Mouse (Mus musculus): ENCODE results near the gene Srsf10. TPM values are rescaled to one million over a fixed set of nuclear protein-coding genes. Genes with fewer than 3 reads are reported as not detected.

The Srsf10 gene
- polyA plus RNA-seq, 1 experiment from 2014 or later, result 312 TPM

DNA sequence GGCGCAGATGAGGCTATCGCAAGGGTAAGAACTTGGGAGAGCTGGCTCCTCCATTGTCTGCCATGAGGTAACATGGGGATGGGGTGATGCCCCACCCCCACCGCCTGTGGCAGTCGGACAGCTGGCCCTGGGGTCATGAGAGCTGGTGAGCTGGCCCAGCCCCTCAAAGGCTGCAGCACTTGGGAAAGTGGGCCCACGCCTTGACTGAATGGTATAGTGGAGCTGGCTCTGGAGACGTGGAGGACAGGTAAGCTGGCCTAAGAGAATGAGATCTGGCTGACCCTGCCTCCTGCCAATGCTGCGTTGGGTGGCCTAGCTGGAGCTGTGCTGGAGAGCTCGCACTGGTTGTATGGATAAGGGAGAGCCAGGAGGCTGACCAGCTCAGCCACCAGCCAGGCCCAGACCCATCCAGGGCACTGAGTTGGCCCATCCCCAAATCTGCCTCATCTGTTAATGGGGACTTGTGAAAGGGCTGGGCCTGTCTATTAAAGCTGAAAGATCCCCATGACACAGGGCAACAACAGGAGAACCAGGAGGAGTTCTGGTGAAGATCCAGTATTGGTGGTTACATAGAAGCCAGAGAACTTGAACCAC, 21.3 kb upstream of the Srsf10 start:
- ATAC-seq (ENCODE audit: low FRiP score), result no peak

DNA sequence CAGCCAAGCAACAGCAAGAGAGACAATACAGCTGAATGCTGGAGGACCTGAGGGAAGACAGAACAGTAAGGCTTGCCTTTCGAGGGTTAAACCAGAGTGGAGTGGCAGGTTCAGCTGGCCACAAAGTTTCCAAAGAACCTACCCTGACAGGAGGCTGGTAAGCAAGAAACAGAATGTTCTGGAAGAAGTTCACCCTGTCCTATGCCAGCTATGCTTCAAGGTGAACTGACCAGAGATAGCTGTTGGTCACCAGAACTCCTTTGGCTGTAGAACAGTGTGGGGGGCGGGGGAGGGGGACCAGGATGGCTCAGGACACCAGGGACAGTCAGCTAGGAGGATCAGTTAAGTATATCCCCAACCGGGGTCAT, 16.6 kb upstream of the Srsf10 start:
- H3K9me3 ChIP-seq (replicated peaks), result no peaks in the 10 kb centered on the region
- H3K4me2 ChIP-seq (replicated peaks), result no peak overlapping the region
- no peak overlapping the region for H3K27ac ChIP-seq
- peaks cover 4% of the 10 kb centered on the region; the same call in 1 of the 2 replicates for H3K4me1 ChIP-seq
- H3K36me3 ChIP-seq, result no peaks in the 10 kb centered on the region
- WGBS, result 79% methylated on average over 3 of the region's 3 CpGs
- ATAC-seq (ENCODE audit: low FRiP score), result no peak
- no peak overlapping the region for H3K9ac ChIP-seq
- no peaks in the 10 kb centered on the region for H3K27me3 ChIP-seq
- H3K4me3 ChIP-seq, result no peak overlapping the region

More for the DNA sequence above, 21.3 kb upstream of the Srsf10 start:
- H3K4me2 ChIP-seq (replicated peaks), result no peak overlapping the region
- H3K9ac ChIP-seq, result no peak overlapping the region
- H3K36me3 ChIP-seq, result no peaks in the 10 kb centered on the region
- no peaks in the 10 kb centered on the region for H3K27me3 ChIP-seq
- 78% methylated on average over 8 of the region's 8 CpGs for WGBS
- H3K9me3 ChIP-seq (replicated peaks), result no peaks in the 10 kb centered on the region
- H3K4me3 ChIP-seq, result no peak overlapping the region
- peak overlapping the region; percentile 58; the same call in 1 of the 2 replicates for H3K27ac ChIP-seq
- H3K4me1 ChIP-seq, result peaks cover 11% of the 10 kb centered on the region

GRCm38 (mm10) chr4:135839293-135840011, 16.1 kb upstream of the Srsf10 start:
- Histone ChIP-seq H3K4me2 (replicated peaks) (no peak overlapping the region), H3K36me3 (no peaks in the 10 kb centered on the region), H3K27me3 (no peaks in the 10 kb centered on the region), H3K9me3 (replicated peaks) (no peaks in the 10 kb centered on the region), H3K27ac (no peak overlapping the region), H3K4me3 (no peak overlapping the region), H3K9ac (no peak overlapping the region), H3K4me1 (no peaks in the 10 kb centered on the region)
- ATAC-seq (ENCODE audit: low FRiP score), result no peak
- WGBS, result 87% methylated on average over 21 of the region's 21 CpGs

DNA sequence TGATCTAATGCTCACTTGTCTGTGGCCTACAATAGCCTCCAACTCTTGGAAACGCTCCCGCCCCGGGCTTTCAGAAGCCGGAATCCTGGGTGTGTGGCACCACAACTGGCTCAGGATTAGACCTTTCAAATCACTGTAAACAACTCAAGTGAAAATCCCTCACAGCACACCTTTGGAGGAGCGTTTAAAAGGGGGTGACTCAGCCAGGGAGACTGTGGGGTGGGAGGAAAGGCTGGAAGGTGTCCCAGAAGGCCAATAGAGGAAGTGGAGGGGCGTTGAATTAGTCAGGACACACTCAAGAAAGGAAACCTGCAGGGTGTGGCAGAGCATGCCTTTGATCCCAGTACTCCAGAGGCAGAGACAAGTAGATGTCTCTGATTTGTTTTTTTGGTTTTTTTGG, 11.1 kb upstream of the Srsf10 start:
- no peak overlapping the region for H3K27ac ChIP-seq
- H3K4me3 ChIP-seq, result no peak overlapping the region
- H3K4me2 ChIP-seq (replicated peaks), result no peak overlapping the region
- WGBS, result 89% methylated on average over 6 of the region's 6 CpGs
- H3K9ac ChIP-seq, result no peak overlapping the region
- no peak for ATAC-seq (ENCODE audit: low FRiP score)
- no peaks in the 10 kb centered on the region for H3K27me3 ChIP-seq
- no peaks in the 10 kb centered on the region for H3K9me3 ChIP-seq (replicated peaks)
- H3K36me3 ChIP-seq, result no peaks in the 10 kb centered on the region
- no peaks in the 10 kb centered on the region for H3K4me1 ChIP-seq

DNA sequence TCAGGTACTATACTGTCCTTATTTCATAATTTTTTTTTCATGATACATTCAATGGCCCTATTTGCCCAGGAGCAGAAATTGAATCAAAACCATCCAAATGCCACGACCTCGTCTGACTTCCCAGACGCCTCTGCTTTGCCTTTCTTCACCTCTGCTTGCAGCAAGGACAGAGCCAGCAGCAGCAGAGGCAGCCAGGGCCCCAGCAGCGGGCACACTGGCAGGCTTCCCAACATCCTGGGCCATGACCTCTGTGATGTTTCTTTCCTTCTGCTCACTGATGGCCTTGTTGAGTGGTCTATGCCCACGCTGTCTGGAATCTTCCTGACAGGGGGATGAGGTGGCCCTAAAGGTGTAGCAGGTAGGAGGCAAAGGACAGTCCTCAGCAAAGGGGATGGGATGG, 8.0 kb upstream of the Srsf10 start:
- peaks cover 6% of the 10 kb centered on the region for H3K4me1 ChIP-seq
- H3K4me2 ChIP-seq (replicated peaks), result no peak overlapping the region
- H3K9me3 ChIP-seq (replicated peaks), result no peaks in the 10 kb centered on the region
- 66% methylated on average over 5 of the region's 5 CpGs for WGBS
- no peaks in the 10 kb centered on the region for H3K36me3 ChIP-seq
- ATAC-seq (ENCODE audit: low FRiP score), result no peak
- no peak overlapping the region for H3K9ac ChIP-seq
- H3K4me3 ChIP-seq, result no peak overlapping the region
- H3K27ac ChIP-seq, result no peak overlapping the region
- no peaks in the 10 kb centered on the region for H3K27me3 ChIP-seq

GRCm38 (mm10) chr4:135850411-135851095, 5.0 kb upstream of the Srsf10 start:
- H3K4me3 ChIP-seq, result no peak overlapping the region
- H3K27ac ChIP-seq, result peak overlapping the region; percentile 55
- H3K36me3 ChIP-seq, result no peaks in the 10 kb centered on the region
- H3K9me3 ChIP-seq (replicated peaks), result no peaks in the 10 kb centered on the region
- 40% methylated on average over 13 of the region's 13 CpGs for WGBS
- H3K27me3 ChIP-seq, result no peaks in the 10 kb centered on the region
- no peak for ATAC-seq (ENCODE audit: low FRiP score)
- H3K9ac ChIP-seq, result 0 out of 2 replicates have a peak overlapping the region, but pooled peaks have one; percentile 3
- H3K4me2 ChIP-seq (replicated peaks), result peak overlapping the region; percentile 11
- peaks cover 18% of the 10 kb centered on the region for H3K4me1 ChIP-seq

GRCm38 (mm10) chr4:135851942-135852341, 3.6 kb upstream of the Srsf10 start:
- Histone ChIP-seq H3K4me2 (replicated peaks) (no peak overlapping the region), H3K9ac (no peak overlapping the region), H3K36me3 (no peaks in the 10 kb centered on the region), H3K27ac (no peak overlapping the region), H3K4me1 (peaks cover 18% of the 10 kb centered on the region), H3K27me3 (no peaks in the 10 kb centered on the region), H3K4me3 (no peak overlapping the region), H3K9me3 (replicated peaks) (no peaks in the 10 kb centered on the region)
- no peak for ATAC-seq (ENCODE audit: low FRiP score)
- WGBS, result 89% methylated on average over 9 of the region's 9 CpGs

GRCm38 (mm10) chr4:135853987-135854546, 1.5 kb upstream of the Srsf10 start:
- Histone ChIP-seq H3K9ac (no peak overlapping the region), H3K4me3 (no peak overlapping the region)

GRCm38 (mm10) chr4:135854630-135855029, 917 bp upstream of the Srsf10 start:
- Histone ChIP-seq H3K9me3 (replicated peaks) (no peaks in the 10 kb centered on the region), H3K27me3 (no peaks in the 10 kb centered on the region), H3K27ac (peak overlapping the region; percentile 99), H3K9ac (peak overlapping the region; percentile 99), H3K36me3 (no peaks in the 10 kb centered on the region), H3K4me1 (peaks cover 35% of the 10 kb centered on the region), H3K4me3 (peak overlapping the region; percentile 96; the same call in 1 of the 2 replicates), H3K4me2 (replicated peaks) (peak overlapping the region; percentile 80)
- no peak for ATAC-seq (ENCODE audit: low FRiP score)
- WGBS, result 78% methylated on average over 11 of the region's 11 CpGs

More at GRCm38 (mm10) chr4:135853987-135854546, 1.5 kb upstream of the Srsf10 start:
- Histone ChIP-seq H3K4me1 (peaks cover 30% of the 10 kb centered on the region), H3K9me3 (replicated peaks) (no peaks in the 10 kb centered on the region), H3K27ac (0 out of 2 replicates have a peak overlapping the region, but pooled peaks have one; percentile 99), H3K36me3 (no peaks in the 10 kb centered on the region), H3K4me2 (replicated peaks) (no peak overlapping the region), H3K27me3 (no peaks in the 10 kb centered on the region)
- 91% methylated on average over 14 of the region's 14 CpGs for WGBS
- ATAC-seq (ENCODE audit: low FRiP score), result no peak

- no peaks in the 10 kb centered on the region for H3K36me3 ChIP-seq
Measured at GRCm38 (mm10) chr4:135855080-135855479, 467 bp upstream of the Srsf10 start.

DNA sequence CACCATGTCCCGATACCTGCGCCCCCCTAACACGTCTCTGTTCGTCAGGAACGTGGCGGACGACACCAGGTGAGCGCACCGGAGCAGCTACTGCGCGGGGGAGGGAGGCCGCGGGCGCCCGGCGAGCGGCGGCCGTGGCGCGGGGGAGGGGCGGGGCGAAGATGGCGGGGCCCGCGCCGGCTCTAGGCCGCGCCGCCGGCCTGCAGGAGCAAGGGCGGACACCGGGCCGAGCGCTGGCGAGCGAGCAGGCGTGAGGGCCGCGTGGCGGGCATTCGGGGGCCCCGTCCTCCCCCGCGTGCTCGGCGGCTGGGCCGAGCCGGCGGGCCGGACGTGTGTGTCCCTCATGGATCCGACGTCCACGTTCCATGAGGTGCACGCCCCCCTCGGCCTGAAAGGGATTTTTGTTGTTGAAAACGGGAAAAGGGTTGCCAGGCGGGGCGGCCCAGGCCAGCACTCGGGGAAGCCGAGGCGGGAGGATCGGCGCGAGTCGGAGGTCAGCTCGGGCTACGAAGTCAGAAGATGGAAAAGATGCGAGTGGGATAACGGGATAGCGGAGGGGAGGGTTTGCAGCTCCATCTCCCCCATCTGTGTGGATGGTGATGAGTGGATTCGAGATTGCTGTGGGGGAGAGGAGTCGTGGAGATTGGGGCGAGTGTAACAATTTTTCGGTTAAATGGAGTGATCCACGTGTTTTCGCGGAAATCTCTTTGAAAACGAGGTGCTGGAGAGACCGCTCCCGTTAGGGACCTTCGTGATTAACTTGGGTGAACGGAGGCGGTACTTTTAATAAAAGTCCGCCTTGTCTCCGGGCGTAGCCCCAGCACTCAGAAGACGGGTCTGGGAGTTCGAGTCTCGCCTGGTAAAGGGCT, 910 bp downstream of the Srsf10 start:
- peak overlapping the region; percentile 80 for H3K4me2 ChIP-seq (replicated peaks)
- peak; percentile 81 for ATAC-seq (ENCODE audit: low FRiP score)
- peak overlapping the region; percentile 99 for H3K27ac ChIP-seq
- WGBS, result under 1% methylated on average over 77 of the region's 91 CpGs
- peaks cover 40% of the 10 kb centered on the region for H3K4me1 ChIP-seq
- H3K9ac ChIP-seq, result peak overlapping the region; percentile 99
- no peaks in the 10 kb centered on the region for H3K9me3 ChIP-seq (replicated peaks)
- no peaks in the 10 kb centered on the region for H3K27me3 ChIP-seq
- H3K4me3 ChIP-seq, result peak overlapping the region; percentile 96
- no peaks in the 10 kb centered on the region for H3K36me3 ChIP-seq

More at GRCm38 (mm10) chr4:135855080-135855479, 467 bp upstream of the Srsf10 start:
- H3K9ac ChIP-seq, result peak overlapping the region; percentile 99
- peak overlapping the region; percentile 96 for H3K4me3 ChIP-seq
- peaks cover 39% of the 10 kb centered on the region for H3K4me1 ChIP-seq
- H3K27ac ChIP-seq, result peak overlapping the region; percentile 99
- ATAC-seq (ENCODE audit: low FRiP score), result peak; percentile 30
- peak overlapping the region; percentile 80 for H3K4me2 ChIP-seq (replicated peaks)
- 8% methylated on average over 6 of the region's 6 CpGs for WGBS
- no peaks in the 10 kb centered on the region for H3K9me3 ChIP-seq (replicated peaks)
- H3K27me3 ChIP-seq, result no peaks in the 10 kb centered on the region

Measured in hindbrain, embryonic 12.5 days (tissue).